Mouse (Mus musculus) kidney, postnatal 25 days (tissue): ENCODE measurements around the gene Fbln7.
A peak's percentile ranks its signal among the peaks of the same experiment; 100 is the strongest.

Experiments
- DNase-seq, 2 experiments: peaks; one replicate each; pipeline ENCODE4 v3.0.0; 2021; ENCODE audit warnings: mixed read lengths in 2 of 2

Gene Fbln7

DNA sequence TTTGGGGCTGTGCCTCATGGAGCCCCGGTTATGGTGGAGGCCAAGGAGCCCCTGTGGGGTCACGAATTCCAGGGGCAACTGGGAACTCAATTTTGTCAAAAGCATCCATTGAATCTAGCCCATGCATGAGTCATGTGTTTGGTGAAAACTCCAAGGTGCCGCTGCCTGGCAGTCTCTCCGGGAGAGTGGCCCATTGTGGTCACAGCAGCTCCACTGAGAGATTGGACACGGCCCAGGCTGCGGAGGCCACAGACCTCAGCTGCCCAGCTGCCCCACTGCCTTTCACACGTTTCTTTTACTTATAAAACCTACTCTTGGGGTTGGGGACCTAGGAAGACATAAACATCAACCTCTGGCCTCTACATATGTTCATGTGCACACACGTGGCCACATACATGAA, 12.7 kb downstream of the Fbln7 start:
- DNase-seq = no peak

DNA sequence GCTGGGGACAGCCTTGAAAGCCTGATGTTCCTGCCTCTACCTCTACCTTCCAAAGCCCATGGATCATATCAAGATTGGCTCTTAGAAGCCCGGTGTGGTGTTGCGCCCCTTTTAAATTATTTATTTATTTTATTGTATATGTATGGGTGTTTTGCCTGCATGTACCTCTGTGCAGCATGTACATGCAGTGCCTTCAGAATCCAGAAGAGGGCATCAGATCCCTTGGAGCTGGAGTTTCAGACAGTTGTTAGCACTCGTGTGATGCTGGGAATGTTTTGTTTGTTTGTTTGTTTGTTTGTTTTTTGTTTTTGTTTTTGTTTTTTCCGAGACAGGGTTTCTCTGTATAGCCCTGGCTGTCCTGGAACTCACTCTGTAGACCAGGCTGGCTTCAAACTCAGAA, 18.5 kb downstream of the Fbln7 start:
- peak in 1 of 2 experiments; percentile 29 for DNase-seq

DNA sequence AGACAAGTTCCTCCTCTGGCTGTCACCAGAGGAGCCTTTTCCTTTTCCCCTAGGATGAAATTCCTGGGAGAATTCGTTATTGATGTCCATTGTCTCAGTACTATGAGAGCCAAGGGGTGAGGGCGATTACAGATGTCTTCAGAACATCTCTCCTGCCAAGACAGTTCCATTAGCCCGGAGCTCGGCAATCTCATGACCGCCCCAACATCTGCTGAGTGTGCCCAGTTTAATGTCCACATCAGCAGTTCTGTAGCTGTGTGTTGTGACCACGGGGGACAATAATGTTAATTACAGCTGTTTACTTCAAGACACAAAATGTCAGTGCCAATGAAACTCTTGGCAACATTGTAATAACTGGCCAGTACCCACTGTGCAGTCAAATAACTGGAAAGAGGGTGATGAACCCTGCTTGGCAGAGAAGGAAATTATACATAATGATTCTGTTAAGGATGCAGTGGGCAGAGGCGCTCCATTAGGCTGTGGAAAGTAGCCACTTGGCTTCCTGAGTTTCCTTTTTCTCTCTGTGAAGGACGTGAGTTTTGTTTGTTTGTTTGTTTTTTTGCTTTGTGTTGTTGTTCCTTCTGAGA, 22.5 kb downstream of the Fbln7 start:
- DNase-seq = no peak

- peak; percentile 10 to 47 for DNase-seq
Measured at GRCm38 (mm10) chr2:128887866-128888550, 25.2 kb downstream of the Fbln7 start.

DNA sequence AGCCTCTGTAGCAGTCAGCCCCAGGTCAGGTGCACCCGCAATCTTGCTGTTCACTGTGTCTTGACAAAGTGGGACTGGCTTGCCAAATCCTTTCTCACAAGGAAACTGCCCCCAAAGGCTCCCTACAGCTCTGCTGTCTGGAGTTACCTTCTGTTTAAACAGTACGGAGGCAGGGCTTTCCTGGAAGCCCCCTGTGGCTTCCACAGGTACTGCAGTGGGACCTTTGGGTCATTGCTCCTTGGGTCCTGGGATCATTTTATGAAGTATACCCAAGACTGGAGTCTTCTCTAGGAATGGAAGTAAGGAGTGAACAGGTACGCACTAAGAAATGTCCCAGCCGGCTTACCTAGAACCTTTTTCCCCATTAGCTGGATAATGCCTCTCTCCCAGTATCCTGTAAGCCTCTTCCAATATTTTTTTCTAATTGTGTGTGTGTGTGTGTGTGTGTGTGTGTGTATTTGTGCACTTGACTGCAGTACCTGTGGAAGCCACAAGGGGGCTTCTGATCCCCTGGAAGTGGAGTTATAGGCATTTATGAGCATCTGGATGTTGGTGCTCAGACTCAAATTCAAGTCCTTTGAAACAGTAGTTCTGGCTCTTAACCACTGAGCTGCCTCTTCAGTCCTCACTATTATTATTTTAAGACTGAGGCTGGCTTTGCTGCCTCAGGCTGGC, 28.0 kb downstream of the Fbln7 start:
- DNase-seq = no peak

GRCm38 (mm10) chr2:128892180-128892721, 29.5 kb downstream of the Fbln7 start:
- DNase-seq = no peak

- no peak for DNase-seq
Measured at GRCm38 (mm10) chr2:128902843-128903242, 40.1 kb downstream of the Fbln7 start.

GRCm38 (mm10) chr2:128903661-128904060, 40.9 kb downstream of the Fbln7 start:
- no peak for DNase-seq

DNA sequence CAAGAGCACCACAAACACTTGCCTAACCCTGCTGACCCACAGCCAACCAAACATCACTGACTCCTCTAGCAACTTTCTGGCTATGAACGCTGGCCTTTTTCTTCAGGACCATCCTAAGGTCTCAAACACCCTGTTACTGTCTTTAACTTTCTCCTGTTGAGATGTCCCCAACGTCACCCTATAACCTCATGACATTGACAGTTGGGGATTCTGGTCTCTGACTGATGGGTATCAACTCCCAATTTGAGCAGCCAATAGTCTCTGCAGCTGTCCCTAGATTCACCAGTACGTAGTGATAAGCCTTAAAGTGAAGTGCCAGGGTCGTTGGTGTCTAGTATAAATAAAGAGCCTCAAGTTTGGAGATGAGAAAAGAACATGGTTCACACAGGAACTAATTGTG, 52.2 kb downstream of the Fbln7 start:
- no peak for DNase-seq

DNA sequence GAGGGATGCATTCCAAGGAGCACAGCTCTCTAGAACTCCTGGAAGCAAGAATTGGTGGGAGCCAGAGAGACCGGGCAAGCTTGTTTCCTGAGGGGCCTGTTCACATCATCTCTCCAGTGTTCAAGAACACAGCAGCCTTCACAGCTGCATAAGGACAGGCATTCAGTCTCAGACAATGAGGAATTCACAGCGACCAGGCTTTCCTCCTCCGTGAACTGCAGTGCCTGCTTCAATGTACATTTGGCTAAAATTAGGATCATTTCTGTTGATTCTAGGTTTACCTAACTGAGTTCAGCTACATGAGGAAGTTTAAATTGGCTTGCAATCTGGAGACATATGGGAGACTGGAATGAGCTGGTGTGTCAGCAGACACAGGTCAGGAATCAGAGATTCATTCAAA, 53.7 kb downstream of the Fbln7 start:
- DNase-seq = no peak

DNA sequence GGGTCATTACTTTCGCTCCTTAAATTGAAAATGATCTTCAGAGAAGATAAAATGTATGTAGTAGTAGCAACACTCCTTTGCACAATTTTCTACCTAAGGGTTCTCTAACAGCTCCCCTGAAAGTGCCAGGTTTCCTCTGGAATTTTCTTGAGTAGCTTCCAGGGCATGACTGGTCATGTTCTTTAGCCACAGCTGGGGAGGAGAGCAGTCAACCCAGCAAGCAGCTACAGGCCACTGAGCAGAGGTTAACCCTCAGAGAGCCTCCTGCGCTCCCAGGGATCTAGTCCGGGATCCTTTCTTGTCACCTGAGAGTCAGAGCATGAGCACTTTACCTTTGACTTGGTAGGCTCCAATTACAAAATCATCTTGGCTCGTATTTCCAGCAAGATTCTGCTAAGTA, 62.0 kb downstream of the Fbln7 start:
- peak in 1 of 2 experiments; percentile 45 for DNase-seq

GRCm38 (mm10) chr2:128928446-128928845, 65.7 kb downstream of the Fbln7 start:
- no peak for DNase-seq

DNA sequence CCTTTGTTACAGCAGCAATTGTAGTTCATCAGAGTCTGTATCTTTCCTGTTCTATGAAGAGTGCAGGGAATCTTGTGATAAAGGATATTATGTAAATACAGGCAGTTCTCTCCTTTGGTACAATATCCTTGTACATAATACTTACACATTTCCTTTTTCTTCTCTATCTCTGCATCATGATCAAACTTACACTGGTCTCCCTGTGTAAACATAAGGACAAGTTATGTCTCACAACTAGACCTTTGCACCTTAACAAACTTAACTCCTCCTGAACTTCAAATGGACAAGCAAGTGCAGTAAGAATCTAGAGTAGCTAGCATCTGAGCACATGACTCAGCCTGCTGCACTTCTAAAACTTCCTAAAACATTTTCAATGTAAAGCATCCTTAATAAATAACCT, 67.9 kb downstream of the Fbln7 start:
- DNase-seq = no peak

DNA sequence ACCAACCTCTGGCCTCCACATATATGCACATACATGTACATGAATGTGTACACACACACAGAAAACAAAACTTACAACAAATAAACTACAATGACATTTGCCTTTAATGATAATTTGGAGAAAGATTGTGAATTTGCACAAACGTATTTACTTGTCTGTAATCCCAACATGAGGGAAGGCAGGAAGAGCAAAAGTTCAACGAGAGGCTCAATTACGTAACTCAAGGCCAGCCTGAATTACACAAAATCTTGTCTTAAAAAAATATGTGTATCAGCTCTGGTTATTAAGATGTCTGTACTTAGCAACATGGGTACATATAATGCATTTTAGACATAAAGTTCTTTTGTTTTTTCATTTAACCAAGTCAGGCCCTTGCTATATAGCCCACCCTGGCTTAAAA, 73.5 kb downstream of the Fbln7 start:
- DNase-seq = no peak

DNA sequence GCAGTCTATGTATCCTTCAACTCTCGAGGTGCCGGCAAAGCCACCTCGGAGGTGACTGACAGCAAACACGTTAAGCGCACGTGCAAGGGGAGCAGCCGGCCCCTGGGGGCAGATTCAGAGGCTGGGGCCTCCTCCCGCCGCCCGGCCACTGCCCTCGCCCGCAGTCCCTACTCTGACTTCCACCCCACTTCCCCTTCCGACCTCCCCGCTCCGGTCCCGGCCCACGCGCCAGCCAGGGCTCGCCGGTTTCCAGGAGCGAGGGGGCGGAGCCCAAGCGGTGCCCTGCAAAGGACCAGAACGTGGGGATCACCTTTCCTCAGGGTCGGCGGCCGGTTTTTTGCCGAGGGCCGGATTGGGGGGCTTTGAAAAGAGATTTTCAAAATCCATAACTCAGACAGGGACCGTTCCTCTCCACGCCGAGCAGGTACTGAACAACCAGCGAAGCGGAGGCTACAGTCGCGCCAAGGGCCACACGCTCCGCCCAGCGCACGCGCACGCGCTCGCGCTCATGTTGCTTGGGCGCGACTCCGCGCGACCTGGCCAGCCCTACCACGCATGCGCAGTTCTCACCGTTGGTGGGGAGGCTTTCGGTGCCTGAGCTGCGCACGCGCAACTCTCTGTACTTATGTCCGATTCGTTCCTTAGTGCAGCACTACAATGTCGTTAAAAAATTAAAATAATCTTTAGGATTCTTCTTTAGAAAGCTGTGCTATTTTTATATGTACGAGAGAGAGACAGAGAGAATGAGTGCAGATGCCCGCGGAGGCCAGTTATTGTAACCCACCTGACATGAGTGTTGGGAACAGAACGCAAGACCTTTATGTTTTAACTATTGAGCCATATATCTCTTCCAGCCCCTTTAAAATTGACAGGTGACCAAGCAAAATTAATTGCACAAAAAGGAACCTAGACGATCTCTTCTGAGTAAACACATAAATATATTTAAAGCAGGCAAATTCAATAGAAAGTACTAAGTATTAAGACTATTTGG, 81.1 kb downstream of the Fbln7 start, which contains the start of gene Zc3h8:
Zc3h8 (minus strand) TSS at position 540 of the 991 bp plus-strand sequence.
- peak; percentile 98 for DNase-seq
